8 mouse cellular contexts compared by ENCODE assay signal in genomic region chr4:47293771-47294543, GRCm38 (mm10). TPM values are rescaled to one million over a fixed set of nuclear protein-coding genes. Genes with fewer than 3 reads are reported as not detected.
DNase-seq lines count a peak whose midpoint lies in the region; ATAC-seq and TF ChIP-seq lines count a peak whose summit lies in the region.

No protein-coding gene starts in this region.

- H3K4me1 ChIP-seq in forebrain, embryonic 10.5 days, result no peaks in the 10 kb centered on the region

- H3K4me3 ChIP-seq in left cerebral cortex, adult 2 months, result no peak overlapping the region
- no peak overlapping the region for H3K4me3 ChIP-seq in forebrain, embryonic 10.5 days

- no peaks in the 10 kb centered on the region for H3K27me3 ChIP-seq in forebrain, embryonic 10.5 days (ENCODE audit: poor library complexity, severe bottlenecking)

- H3K9me3 ChIP-seq in forebrain, embryonic 10.5 days, result 0 out of 2 replicates have a peak, but pooled peaks cover 4% of the 10 kb centered on the region

- H3K27ac ChIP-seq in left cerebral cortex, adult 2 months, result no peak overlapping the region
- H3K27ac ChIP-seq in forebrain, embryonic 10.5 days, result no peak overlapping the region

- 87% methylated on average over 16 of the region's 16 CpGs for WGBS in forebrain, embryonic 10.5 days

- DNase-seq in urinary bladder, adult 18-20 months (ENCODE audit: low spot score in 2 of 2), result peak; percentile 68 to 80
- no peak for DNase-seq in urinary bladder, postnatal 10 days (ENCODE audit: low spot score)
- peak; percentile 95 to 97 for DNase-seq in cerebellum, postnatal 10 days
- peak; percentile 74 for DNase-seq in heart, postnatal 25 days (ENCODE audit: low spot score)
- peak; percentile 38 to 43 for DNase-seq in left cerebral cortex, adult 2 months (ENCODE audit: extremely low spot score in 1 of 2, low spot score in 2 of 2)
- no peak for DNase-seq in forebrain, embryonic 10.5 days (ENCODE audit: extremely low spot score, low spot score)
- DNase-seq in retina, embryonic 14.5 days (ENCODE audit: low spot score), result no peak

- ATAC-seq in megakaryocyte progenitor cell, adult 5-6 weeks (replicated peaks; ENCODE audit: poor library complexity), result peak; percentile 72

- no peak for TF ChIP-seq CTCF in left cerebral cortex, adult 2 months (IDR thresholded peaks at IDR 0.05)

- intact Hi-C loops in heart, postnatal 25 days (cut with DNase I), result loop anchor here (2.0 kb wide), 1 partner anchor 59 kb away; the partner anchor contains the start of gene Tgfbr1
- intact Hi-C loops in left cerebral cortex, adult 2 months (cut with DNase I), result no loop called here

- H3K36me3 ChIP-seq in forebrain, embryonic 10.5 days (replicated peaks), result no peaks in the 10 kb centered on the region

RNA-seq across cellular contexts. Expression of gene Tgfbr1, which starts 59.1 kb away (rescaled TPM):
- total RNA-seq in heart, postnatal 25 days (2021), result 10 to 100 TPM; 14.3 to 15.8 TPM
- 10 to 100 TPM; 18.0 to 19.4 TPM for total RNA-seq in left cerebral cortex, adult 2 months (2021)
- 18.4 and 19.5 TPM in 2 replicates for total RNA-seq in megakaryocyte progenitor cell, adult 5-6 weeks (2015)
- total RNA-seq in megakaryocyte progenitor cell, adult 5-6 weeks (2017), result 19.9 and 23.1 TPM in 2 replicates
- polyA plus RNA-seq in forebrain, embryonic 10.5 days (2016; fragmentation: Nextera tagmentation; extraction: Ambion mirVana), result 87.0 and 94.6 TPM in 2 replicates

Comparison
In these comparisons a context has a peak if more than half of its experiments do, and no peak if none do; other contexts are left out.
1. DNase-seq: peak in urinary bladder, adult 18-20 months (2 of 2), cerebellum, postnatal 10 days (2 of 2), heart, postnatal 25 days (single experiment) and left cerebral cortex, adult 2 months (2 of 2); none in urinary bladder, postnatal 10 days (single experiment), forebrain, embryonic 10.5 days (single experiment) and retina, embryonic 14.5 days (single experiment).